Mouse (Mus musculus) kidney, embryonic 14.5 days (tissue): ENCODE measurements around the gene Klhl21. TPM values are rescaled to one million over a fixed set of nuclear protein-coding genes. Genes with fewer than 3 reads are reported as not detected.

Experiments
- ATAC-seq: fragments of 200-750 bp; cut with Nextera tagmentation; 2 replicates; pipeline ENCODE4 v1.8.0; 2017; ENCODE audit warnings: moderate number of reproducible peaks, mild to moderate bottlenecking, moderate TSS enrichment, moderate library complexity; ENCODE audit not compliant: low FRiP score, low TSS enrichment
- H3K27ac ChIP-seq: fragments of 300-500 bp; sonication (generic); 2 replicates; pipeline ENCODE4 v1.5.1; 2014; ENCODE audit warnings: low read depth, mild to moderate bottlenecking, low read length, moderate library complexity, mixed read lengths
- H3K27me3 ChIP-seq: fragments of 300-500 bp; sonication (generic); 2 replicates; pipeline ENCODE4 v1.6.1; 2014; ENCODE audit warnings: mild to moderate bottlenecking, low read length; ENCODE audit not compliant: control insufficient read depth, insufficient read depth
- H3K36me3 ChIP-seq: fragments of 300-500 bp; sonication (generic); 2 replicates; pipeline ENCODE4 v1.6.1; 2014; ENCODE audit warnings: low read length, mixed read lengths; ENCODE audit not compliant: control insufficient read depth, insufficient read depth
- H3K4me1 ChIP-seq: fragments of 300-500 bp; sonication (generic); 2 replicates; pipeline ENCODE4 v1.6.1; 2014; ENCODE audit warnings: low read length, mixed read lengths; ENCODE audit not compliant: control insufficient read depth, insufficient read depth
- H3K4me2 ChIP-seq: fragments of 300-500 bp; sonication (generic); replicated peaks from 2 replicates; pipeline ENCODE4 v1.6.1; 2014; ENCODE audit warnings: low read depth, mild to moderate bottlenecking, low read length
- H3K4me3 ChIP-seq: fragments of 300-500 bp; sonication (generic); 2 replicates; pipeline ENCODE4 v1.5.1; 2014; ENCODE audit warnings: mild to moderate bottlenecking, low read length
- H3K9ac ChIP-seq: fragments of 300-500 bp; sonication (generic); 2 replicates; pipeline ENCODE4 v1.6.1; 2014; ENCODE audit warnings: low read depth, mild to moderate bottlenecking, low read length, moderate library complexity
- H3K9me3 ChIP-seq: fragments of 300-500 bp; sonication (generic); 2 replicates; pipeline ENCODE4 v1.6.1; 2016; ENCODE audit warnings: low read length; ENCODE audit not compliant: control insufficient read depth
- WGBS: fragments of 180-500 bp; shearing (Covaris S2); extraction: QIAGEN DNeasy Blood & Tissue Kit; methylation state at CpG from one replicate; pipeline ENCODE4 v1.1.7; 2014; 5-methylcytosine and 5-hydroxymethylcytosine counted together
- polyA plus RNA-seq: library from polyadenylated mRNA; unstranded; fragments of >200 nt; fragmentation: Nextera tagmentation; extraction: Ambion mirVana; gene quantifications from 2 replicates; pipeline ENCODE4 v1.2.1, GENCODE M21; 2014

Gene Klhl21
- polyA plus RNA-seq, 1 experiment from 2014 or later, result 7.4 TPM

GRCm38 (mm10) chr4:152000906-152001305 is 7.7 kb upstream of the Klhl21 start:
- H3K4me1 ChIP-seq, result peaks cover 11% of the 10 kb centered on the region; the same call in 1 of the 2 replicates
- no peaks in the 10 kb centered on the region for H3K36me3 ChIP-seq
- 17% methylated on average over 4 of the region's 4 CpGs for WGBS
- H3K27me3 ChIP-seq, result no peaks in the 10 kb centered on the region
- no peak overlapping the region for H3K27ac ChIP-seq
- no peak overlapping the region for H3K9ac ChIP-seq
- H3K4me2 ChIP-seq, result no peak overlapping the region
- H3K4me3 ChIP-seq, result no peak overlapping the region
- ATAC-seq, result no peak
- H3K9me3 ChIP-seq, result no peaks in the 10 kb centered on the region

DNA sequence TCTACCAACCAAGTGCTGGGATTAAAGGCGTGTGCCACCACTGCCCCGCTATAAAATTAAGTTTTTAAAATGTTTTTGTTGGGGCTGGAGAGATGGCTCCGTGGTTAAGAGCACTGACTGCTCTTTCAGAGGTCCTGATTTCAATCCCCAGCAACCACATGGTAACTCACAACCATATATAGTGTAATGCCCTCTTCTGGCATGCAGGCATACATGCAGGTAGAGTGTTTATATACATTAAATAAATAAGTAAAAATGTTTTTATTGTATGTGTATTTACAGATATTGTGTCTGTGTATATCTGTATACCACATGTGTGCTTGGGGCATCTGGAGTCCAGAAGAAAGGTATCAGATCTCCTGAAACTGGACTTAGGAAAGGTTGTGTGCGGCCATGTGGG is 7.3 kb upstream of the Klhl21 start:
- no peak overlapping the region for H3K4me3 ChIP-seq
- no peak for ATAC-seq
- H3K36me3 ChIP-seq, result no peaks in the 10 kb centered on the region
- 69% methylated on average over 4 of the region's 4 CpGs for WGBS
- no peak overlapping the region for H3K4me2 ChIP-seq
- H3K9ac ChIP-seq, result no peak overlapping the region
- peaks cover 11% of the 10 kb centered on the region; the same call in 1 of the 2 replicates for H3K4me1 ChIP-seq
- H3K27me3 ChIP-seq, result no peaks in the 10 kb centered on the region
- no peak overlapping the region for H3K27ac ChIP-seq
- H3K9me3 ChIP-seq, result no peaks in the 10 kb centered on the region

DNA sequence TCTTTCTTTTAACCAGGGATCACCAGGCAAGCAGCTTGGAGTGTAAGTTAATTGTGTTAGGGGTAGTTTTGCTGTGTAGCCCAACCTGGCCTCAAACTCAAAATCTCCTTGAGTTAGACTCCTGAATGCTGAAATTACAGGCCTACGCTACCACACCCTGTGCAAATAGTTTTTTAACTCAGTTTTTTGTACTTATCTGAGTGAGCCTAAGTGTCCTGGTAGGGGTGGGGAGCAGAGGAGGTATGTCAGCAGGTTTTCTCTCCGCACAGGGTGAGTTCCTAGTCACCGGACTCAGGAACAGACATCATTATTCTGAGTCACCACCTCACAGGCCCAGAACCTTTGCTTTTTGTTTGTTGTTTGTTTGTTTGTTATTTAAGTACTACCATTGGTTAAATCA is 6.5 kb upstream of the Klhl21 start:
- no peak for ATAC-seq
- H3K9ac ChIP-seq, result no peak overlapping the region
- no peak overlapping the region for H3K4me2 ChIP-seq
- H3K9me3 ChIP-seq, result no peaks in the 10 kb centered on the region
- H3K27me3 ChIP-seq, result no peaks in the 10 kb centered on the region
- no peaks in the 10 kb centered on the region for H3K36me3 ChIP-seq
- peaks cover 10% of the 10 kb centered on the region; the same call in 1 of the 2 replicates for H3K4me1 ChIP-seq
- no peak overlapping the region for H3K4me3 ChIP-seq
- H3K27ac ChIP-seq, result no peak overlapping the region
- WGBS, result 99% methylated on average over 3 of the region's 3 CpGs

DNA sequence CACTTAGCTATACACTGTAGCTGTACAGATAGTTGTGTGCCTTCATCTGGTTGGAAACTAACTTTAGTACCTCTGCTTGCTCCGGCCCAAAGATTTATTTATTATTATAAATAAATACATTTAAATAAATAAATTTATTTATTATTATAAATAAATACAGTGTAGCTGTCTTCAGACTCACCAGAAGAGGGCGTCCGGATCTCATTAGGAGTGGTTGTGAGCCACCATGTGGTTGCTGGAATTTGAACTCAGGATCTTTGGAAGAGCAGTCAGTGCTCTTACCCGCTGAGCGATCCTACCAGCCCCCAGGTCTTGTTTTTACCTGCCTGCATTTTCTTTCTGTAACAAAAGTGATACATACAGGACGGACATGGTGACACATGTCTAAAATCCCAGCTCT is 2.5 kb upstream of the Klhl21 start:
- no peak for ATAC-seq
- no peak overlapping the region for H3K27ac ChIP-seq
- H3K36me3 ChIP-seq, result no peaks in the 10 kb centered on the region
- no peak overlapping the region for H3K9ac ChIP-seq
- H3K4me2 ChIP-seq, result no peak overlapping the region
- H3K4me3 ChIP-seq, result no peak overlapping the region
- WGBS, result 77% methylated on average over 6 of the region's 6 CpGs
- no peaks in the 10 kb centered on the region for H3K27me3 ChIP-seq
- H3K9me3 ChIP-seq, result no peaks in the 10 kb centered on the region
- H3K4me1 ChIP-seq, result peaks cover 26% of the 10 kb centered on the region

- no peak overlapping the region for H3K27ac ChIP-seq
- peaks cover 28% of the 10 kb centered on the region for H3K4me1 ChIP-seq
- no peak overlapping the region for H3K4me2 ChIP-seq
- no peak overlapping the region for H3K4me3 ChIP-seq
- WGBS, result 39% methylated on average over 3 of the region's 3 CpGs
- H3K36me3 ChIP-seq, result no peaks in the 10 kb centered on the region
- no peaks in the 10 kb centered on the region for H3K27me3 ChIP-seq
- H3K9ac ChIP-seq, result no peak overlapping the region
- H3K9me3 ChIP-seq, result no peaks in the 10 kb centered on the region
- ATAC-seq, result no peak
These were observed 1.8 kb upstream of the Klhl21 start for GRCm38 (mm10) chr4:152006812-152007211.

- WGBS, result 11% methylated on average over 8 of the region's 8 CpGs
- no peak for ATAC-seq
These were observed 989 bp upstream of the Klhl21 start for GRCm38 (mm10) chr4:152007481-152008147.

GRCm38 (mm10) chr4:152008148-152008500 is 479 bp upstream of the Klhl21 start:
- under 1% methylated on average over 14 of the region's 14 CpGs for WGBS
- Histone ChIP-seq H3K27ac (0 out of 2 replicates have a peak overlapping the region, but pooled peaks have one; percentile 30), H3K27me3 (no peaks in the 10 kb centered on the region), H3K9ac (peak overlapping the region; percentile 72; the same call in 1 of the 2 replicates), H3K9me3 (no peaks in the 10 kb centered on the region), H3K36me3 (peaks cover 8% of the 10 kb centered on the region; the same call in 1 of the 2 replicates), H3K4me1 (peaks cover 28% of the 10 kb centered on the region), H3K4me2 (peak overlapping the region; percentile 98), H3K4me3 (peak overlapping the region; percentile 81)
- ATAC-seq, result no peak

More at GRCm38 (mm10) chr4:152007481-152008147, 989 bp upstream of the Klhl21 start:
- Histone ChIP-seq H3K36me3 (0 out of 2 replicates have a peak, but pooled peaks cover 4% of the 10 kb centered on the region), H3K4me1 (peaks cover 28% of the 10 kb centered on the region), H3K4me3 (peak overlapping the region; percentile 81), H3K9me3 (no peaks in the 10 kb centered on the region), H3K27me3 (no peaks in the 10 kb centered on the region), H3K4me2 (peak overlapping the region; percentile 98), H3K27ac (no peak overlapping the region), H3K9ac (peak overlapping the region; percentile 72; the same call in 1 of the 2 replicates)

GRCm38 (mm10) chr4:152009076-152010051 is 761 bp downstream of the Klhl21 start:
- H3K9me3 ChIP-seq, result no peaks in the 10 kb centered on the region
- peak overlapping the region; percentile 98 for H3K4me2 ChIP-seq
- peaks cover 20% of the 10 kb centered on the region for H3K36me3 ChIP-seq
- H3K27ac ChIP-seq, result peak overlapping the region; percentile 83
- H3K27me3 ChIP-seq, result no peaks in the 10 kb centered on the region
- under 1% methylated on average over 114 of the region's 115 CpGs for WGBS
- H3K4me3 ChIP-seq, result peak overlapping the region; percentile 81
- H3K9ac ChIP-seq, result peak overlapping the region; percentile 72
- ATAC-seq, result peak; percentile 34
- H3K4me1 ChIP-seq, result peaks cover 28% of the 10 kb centered on the region
